Mouse (Mus musculus) G1E (cell line): ENCODE measurements around the gene Olfr160.

Experiments
- CTCF ChIP-seq: IDR thresholded peaks from 2 replicates; pipeline ENCODE4 v1.5.1; 2012; ENCODE audit warnings: low read depth, low read length, inconsistent platforms, mixed read lengths
- GATA1 ChIP-seq: IDR thresholded peaks from 2 replicates; pipeline ENCODE4 v1.6.1; 2012; ENCODE audit warnings: borderline replicate concordance, low read length, inconsistent platforms, mixed read lengths
- TAL1 ChIP-seq: conservative IDR thresholded peaks from 2 replicates; pipeline ENCODE4 v1.6.1; 2012; ENCODE audit warnings: low read depth, low read length, inconsistent platforms, mixed read lengths

- TF ChIP-seq CTCF (no peak), TAL1 (no peak), GATA1 (no peak)
Measured at GRCm38 (mm10) chr9:37744806-37745205, 28.8 kb upstream of the Olfr160 start, which contains the start of gene Olfr874.
